Mouse (Mus musculus): ENCODE results near the gene Nrsn2.
A peak's percentile ranks its signal among the peaks of the same experiment; 100 is the strongest.

The Nrsn2 gene

DNA sequence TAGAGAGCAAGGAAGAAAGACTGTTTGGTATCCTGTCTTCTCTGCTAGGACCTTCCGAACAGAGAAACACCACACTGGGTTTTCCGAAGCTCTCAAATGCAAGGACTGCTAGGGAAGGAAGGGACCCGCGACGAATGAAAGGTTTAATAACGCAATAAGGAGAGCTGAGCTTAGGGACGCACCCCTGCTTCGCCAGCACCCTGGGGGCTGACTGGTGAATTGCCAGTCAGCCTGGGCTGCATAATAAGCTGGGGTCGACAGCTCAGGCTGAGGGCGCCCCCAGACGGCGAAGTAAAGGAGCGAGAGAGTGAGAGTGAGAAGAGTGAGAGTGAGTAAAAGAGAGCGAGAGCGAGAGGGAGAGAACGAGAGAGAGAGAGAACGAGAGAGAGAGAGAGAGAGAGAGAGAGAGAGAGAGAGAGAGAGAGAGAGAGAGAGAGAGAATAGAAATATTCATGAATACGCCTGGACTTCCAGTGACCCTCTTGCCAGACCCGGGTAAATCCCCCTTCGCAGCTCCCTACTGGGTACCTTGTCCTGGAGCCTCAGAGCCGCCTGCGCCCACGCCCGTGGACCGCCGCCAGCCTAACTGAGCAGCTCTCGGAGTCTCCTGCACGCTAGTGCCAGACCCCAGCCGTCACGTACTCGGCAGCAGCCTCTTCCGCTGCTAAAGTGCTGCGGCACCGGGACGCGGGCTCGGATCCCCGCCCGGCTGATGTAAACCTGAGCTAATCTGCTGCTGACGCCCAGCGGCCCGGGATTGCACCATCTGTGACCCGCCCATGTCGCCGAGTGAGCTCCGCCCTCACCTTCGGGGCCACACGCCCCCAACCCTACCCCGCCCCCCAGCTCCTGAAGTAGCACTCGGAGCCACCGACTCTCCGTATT is 32.9 kb downstream of the Nrsn2 start, which contains the start of gene Trib3:
TSS of gene Trib3 (minus strand) at position 704 of the 885 bp plus-strand sequence.
- DNase-seq (ENCODE audit: low spot score) = peak; percentile 63

DNA sequence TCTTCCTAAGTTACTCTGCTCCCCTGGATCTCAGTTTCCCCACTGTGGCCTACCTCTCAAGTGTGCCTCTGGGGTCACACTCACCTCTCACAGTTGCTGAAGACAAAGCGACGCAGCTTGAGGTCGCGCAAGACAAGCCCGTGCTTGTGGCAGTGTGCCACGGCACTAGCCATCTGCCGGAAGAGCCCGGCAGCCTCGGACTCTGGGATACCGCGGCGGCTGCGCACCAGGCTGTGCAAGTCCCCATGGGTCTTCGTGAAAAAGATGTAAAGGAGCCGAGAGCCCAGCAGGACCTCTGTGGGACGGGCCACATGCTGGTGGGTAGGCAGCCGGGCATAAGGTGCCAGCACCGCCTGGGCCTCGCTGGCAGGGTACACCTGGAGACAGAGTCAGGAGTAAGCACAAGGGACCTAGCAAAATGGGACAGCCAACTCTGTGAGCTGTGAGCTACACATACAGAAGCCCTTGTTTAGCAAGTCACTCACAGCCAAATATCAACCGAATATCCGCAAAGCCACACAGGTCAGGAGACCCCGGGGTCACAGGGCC is 36.7 kb downstream of the Nrsn2 start:
- DNase-seq (ENCODE audit: low spot score) = no peak

DNA sequence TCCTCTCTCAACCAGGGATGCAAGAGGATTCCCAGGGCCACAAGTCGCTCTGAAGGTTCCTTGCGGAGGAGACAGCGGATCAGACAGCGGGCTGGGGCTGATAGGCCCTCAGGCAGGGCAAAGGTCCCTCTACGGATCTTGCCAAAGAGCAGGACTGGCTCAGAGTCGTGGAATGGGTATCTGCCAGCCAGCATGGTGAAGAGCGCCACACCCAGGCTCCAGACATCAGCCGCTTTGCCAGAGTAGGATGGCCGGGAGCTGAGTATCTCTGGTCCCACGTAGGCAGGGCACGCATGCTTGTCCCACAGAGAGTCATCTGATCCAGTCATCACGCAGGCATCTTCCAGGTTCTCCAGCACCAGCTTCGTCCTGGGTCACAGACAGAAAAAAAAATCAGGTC is 38.1 kb downstream of the Nrsn2 start:
- no peak for DNase-seq (ENCODE audit: low spot score)

DNA sequence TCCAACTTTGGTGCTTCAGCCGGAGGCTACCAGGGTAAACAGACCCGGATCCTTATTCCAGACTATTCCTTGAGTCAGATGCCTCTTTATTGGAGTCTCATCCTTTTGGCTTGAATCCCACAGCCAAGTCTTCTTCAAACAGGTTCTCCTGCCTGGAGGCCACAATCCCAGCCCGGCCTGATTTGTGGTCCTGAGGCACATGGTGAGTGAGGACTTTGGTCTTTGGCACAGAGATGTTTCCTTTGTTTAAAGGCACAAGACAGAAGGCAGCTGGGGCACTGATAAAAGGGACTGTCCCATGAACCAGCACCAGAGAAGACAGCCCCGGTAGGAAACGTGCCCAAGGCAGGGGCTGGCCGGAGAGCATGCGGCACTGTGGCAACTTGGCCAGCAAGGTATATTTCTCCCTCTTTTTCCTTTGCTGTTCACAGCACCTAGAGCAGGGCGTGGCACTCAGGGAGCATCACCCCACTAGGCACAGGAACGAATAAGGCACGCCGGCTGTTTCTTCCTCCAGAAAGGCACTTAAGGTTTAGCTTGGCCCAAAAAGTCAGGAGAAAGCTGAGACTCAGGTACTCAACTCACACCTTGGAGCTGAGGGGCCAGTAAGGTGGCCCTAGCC is 38.7 kb downstream of the Nrsn2 start:
- DNase-seq (ENCODE audit: low spot score) = no peak

DNA sequence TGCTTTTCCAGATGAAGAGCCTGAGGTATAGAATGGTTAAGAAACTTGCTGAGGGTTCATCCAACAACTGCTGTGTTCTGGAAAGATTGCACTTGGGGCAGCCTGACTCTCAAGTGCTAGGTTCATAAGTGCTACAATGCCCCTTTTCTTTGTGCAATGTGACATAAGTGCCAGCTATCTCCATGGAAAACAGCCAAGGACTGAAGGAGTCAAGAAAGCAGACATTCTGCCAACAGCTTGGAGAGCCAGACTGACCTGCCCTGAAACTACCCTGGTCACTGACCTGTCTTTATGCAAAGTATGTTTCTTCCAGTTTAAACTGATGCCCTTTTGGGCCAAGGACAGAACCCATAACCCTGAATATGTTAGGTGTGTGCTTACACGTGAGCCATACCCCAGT is 39.6 kb downstream of the Nrsn2 start:
- no peak for DNase-seq (ENCODE audit: low spot score)

DNA sequence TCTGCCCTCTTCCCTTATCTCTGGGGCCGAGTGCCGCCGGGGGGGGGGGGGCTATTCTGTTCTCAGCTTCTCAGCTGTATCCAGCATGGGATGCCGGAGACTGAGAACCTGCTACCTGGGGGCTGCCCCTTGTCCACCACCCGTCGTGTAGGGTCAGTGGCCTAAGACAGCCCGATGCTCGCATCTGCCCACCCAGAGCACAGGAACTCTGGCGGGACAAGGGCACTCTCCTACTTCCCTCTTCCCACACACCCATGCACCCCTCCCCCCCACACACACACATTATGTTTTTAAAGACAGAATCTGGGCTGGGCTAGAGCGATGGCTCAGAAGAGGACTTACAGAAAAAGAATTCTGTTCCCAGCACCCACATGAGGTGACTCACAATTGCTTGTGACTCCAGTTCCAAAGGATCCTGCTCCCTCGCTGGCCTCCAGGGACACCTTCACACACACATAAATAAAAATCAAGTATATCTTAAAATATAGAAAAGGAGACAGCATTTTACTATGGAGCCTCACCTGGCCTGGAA is 41.1 kb downstream of the Nrsn2 start:
- no peak for DNase-seq (ENCODE audit: low spot score)

DNA sequence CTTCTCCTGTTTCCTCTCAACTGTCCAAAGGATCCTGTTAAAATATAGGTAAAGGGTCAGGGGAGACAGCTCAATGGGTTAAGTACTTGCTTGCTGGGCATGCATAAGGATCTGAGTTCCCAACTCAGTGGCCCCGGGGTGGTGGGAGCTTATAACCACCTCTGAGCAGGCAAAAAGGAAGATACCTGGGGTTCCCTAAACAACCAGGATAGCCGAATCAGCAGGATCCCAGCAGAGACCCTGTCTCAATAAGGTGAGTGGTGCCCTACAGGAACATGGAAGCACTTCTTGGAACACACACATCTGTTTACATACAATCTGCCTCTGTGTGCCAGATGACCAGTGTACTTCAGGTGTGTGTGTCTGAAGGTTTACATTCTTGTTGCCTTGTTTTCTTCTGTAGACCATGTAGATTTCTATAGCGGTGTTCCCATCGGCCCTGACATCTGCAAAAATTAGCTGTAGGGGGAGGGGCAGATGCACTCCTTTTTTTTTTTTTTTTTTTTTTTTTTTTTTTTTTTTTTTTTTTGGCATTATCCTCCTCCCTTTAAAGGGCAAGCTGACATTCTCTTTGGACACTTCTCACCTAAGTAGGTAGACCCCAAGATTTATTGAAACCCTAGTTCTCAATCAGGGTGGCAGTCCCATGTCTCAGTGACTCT is 43.0 kb downstream of the Nrsn2 start:
- no peak for DNase-seq (ENCODE audit: low spot score)

DNA sequence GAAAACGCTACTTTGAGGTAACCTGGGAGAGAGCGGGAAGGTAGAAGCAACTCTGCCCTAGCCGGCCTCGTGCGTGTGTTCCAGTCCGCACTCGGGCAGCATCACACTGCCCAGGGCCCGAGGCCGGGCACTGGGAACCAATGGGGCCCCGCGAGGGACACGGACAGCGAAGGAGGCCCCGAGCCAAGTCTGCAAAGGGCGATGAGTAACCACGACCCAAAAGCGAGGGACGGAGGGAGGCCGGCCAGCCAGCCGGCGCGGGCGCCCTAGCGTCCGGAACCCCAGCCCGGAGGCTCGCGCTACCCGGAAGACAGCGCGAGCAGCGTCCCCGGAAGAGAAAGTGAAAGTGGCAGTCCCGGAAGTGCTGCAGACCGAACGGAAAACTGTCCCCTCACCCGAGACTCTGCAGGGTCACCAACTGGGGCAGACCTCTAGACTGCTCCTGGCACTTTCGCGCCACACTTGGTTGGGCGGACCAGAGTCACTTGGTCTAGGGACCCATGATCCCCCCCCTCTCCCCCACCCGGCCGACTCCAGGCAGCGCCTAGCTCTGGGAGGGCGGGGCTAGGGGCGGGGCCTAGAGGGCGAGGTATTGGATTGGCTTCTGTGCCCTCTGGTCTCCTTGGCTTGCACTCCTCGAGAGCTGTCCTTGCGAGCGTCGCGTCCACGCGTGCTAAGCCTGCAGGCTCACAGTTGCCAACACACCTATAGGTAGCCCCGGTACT is 44.2 kb downstream of the Nrsn2 start, which contains the start of gene Rbck1:
TSS of gene Rbck1 (minus strand) at position 553 of the 725 bp plus-strand sequence.
- DNase-seq (ENCODE audit: low spot score) = peak; percentile 91

DNA sequence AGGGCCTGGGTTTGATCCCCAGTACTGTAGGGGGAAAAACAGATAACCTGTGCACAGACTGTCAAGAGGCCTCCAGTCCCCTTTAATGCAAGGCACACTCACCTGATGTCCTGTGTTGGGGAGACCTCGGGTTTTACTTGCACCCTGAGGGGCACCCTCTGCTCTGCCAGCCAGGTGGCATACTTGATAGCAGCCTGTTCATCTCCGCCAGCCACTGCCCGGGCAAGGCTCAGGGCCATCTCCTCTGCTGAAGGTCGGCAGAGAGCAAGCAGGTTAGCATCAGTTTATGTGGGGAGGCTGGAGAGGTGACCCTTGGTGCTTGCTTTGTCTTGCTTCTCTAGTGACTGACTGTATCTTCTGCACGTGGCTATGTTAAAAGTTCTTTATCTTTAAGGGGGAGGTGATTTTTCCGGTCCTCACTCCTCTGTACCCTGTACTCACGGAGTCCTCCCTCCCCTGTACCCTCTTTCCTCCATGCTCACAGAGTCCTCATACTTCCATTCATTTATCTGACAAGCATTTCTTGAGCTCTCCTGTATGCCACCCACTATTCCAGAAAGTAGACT is 45.5 kb downstream of the Nrsn2 start:
- no peak for DNase-seq (ENCODE audit: low spot score)

DNA sequence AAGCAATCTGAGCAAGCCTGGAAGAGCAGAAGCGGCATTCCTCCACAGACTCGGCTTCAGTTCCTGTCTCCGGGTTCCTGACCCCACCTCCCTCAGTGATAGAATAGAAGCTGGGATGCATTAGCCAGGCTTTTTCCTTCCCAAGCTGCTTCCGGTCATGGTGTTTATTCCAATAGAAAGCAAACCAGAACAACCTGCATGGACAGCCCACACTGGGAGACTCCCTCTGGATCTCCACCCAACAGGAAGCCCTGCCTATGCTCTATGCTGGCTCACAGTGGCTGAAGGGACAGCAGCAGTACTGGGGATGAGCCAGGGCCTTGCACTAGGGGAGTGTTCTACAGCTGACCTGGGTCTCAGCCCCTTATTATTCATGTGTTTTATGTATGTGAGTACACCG is 48.5 kb downstream of the Nrsn2 start:
- DNase-seq (ENCODE audit: low spot score) = no peak

DNA sequence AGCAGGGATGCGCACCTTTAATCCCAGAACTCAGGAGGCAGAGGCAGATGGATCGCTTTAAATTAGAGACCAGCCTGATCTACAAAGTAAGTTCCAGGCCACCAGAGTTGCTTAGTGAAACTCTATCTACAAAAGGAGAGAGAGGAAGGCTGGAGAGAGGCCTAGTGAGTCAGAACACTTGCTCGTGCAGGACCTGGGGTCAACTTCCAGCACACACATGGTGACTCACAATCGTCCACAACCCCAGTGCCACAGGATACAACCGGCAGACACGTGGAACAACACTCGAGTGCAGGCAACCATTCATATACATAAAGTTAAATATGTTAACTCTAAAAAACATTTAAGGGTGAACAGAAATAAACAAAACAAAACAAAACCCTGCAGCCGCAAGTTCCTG is 49.8 kb downstream of the Nrsn2 start:
- no peak for DNase-seq (ENCODE audit: low spot score)

DNA sequence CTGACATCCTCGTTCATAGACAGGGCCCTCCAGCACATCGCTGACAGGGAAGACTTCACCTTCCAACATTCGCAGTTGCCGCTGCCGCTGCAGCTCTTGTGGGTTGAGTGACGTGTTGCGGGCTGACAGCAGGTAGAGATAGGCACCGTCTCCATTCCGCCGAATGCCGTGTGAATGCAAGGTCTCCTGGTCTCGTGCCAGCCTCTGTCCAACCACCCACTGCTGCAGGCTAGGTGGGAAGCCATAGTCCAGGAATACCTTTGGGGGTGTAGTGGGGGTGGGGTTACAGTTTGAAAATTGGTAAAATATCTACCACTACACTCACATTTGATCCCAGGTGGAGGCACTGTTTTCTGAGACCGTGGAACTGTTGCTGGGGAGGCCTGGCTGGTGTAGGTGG is 50.3 kb downstream of the Nrsn2 start:
- no peak for DNase-seq (ENCODE audit: low spot score)

DNA sequence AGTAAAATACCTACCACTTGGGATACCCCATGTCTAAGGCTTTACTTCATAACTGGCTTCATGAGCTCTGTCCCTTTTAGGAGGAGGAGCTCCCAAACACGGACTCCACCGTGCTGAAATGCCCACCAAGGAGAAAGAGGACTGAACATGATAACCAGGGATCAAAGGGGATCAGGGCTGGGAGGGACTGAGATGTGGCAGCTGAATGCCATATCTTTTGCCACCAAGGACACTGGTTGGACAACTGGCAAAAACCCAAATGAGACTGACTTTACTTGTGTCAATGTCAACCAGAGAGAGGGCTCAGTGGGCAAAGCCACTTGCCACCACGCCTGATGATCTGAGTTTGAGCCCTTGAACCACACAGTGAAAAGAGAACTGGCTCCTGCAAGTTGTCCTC is 51.6 kb downstream of the Nrsn2 start:
- no peak for DNase-seq (ENCODE audit: low spot score)

DNA sequence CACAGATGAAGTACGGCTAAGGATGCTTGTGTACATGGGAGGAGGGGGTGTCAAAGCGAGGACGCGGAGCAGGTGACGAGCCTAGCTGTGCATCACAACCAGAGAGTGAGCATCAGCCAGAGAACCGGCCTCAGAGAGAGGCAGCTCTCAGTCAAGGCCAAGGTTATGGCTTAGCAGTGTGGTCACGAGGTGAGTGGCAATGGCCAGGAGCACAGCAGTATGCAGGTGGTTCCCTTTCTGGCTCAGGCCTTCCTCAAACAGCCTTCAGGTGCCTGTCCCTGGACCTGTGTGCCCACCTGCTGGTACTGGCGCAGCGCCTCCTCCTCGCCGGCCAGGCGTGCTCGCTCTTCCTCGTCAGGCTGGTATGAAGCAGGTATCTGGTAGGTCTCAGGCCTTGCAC is 52.5 kb downstream of the Nrsn2 start:
- no peak for DNase-seq (ENCODE audit: low spot score)

DNA sequence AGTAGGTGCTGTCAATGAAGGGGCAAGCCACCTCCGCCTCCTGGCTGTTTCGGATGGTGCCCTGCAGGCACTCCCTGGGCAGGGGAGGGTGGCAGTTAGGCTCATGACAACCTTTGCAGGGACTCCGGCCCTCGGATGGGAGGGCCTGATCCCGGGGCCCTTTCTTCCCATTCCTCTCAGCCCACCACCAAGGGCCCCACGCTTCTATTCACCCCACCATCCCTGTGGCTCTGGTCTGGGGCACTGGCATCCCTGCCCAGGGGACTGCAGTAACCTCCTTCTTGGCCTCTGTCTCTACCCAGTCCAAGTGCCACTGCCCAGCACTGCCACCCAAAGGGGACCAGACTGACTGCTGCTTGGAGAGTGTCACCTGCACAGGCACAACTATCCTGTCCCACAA is 54.2 kb downstream of the Nrsn2 start:
- no peak for DNase-seq (ENCODE audit: low spot score)

DNA sequence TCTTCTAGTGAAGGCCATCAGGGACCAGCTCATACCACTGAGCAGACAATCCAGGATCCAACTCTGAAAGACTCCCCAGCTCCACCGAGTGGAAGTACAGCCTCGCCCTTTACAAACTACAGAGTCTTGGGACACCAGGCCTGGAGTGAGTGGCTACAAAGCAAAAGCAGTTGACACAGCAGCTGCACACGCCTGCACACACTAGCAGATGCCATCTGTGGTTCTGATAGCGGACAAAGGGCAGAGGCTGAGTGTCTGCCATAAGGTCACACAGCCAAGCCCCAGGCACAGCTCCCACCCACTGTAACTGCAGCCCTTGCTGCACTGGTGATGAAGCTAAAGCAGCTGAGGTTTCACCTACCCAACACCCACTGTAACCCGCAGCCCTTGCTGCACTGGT is 54.9 kb downstream of the Nrsn2 start:
- DNase-seq (ENCODE audit: low spot score) = no peak
